Mouse (Mus musculus): ENCODE data around the gene Dmbx1. TPM values are rescaled to one million over a fixed set of nuclear protein-coding genes. Genes with fewer than 3 reads are reported as not detected.

Dmbx1 gene
- polyA plus RNA-seq, 1 experiment: not detected

GRCm38 (mm10) chr4:115980676-115981075 is 41.0 kb upstream of the Dmbx1 start:
- Histone ChIP-seq H3K4me3 (ENCODE audit: extremely low read depth, insufficient read depth, insufficient read length) (no peak overlapping the region), H3K36me3 (ENCODE audit: control insufficient read depth, insufficient read depth, low read length) (no peaks in the 10 kb centered on the region), H3K27me3 (ENCODE audit: control insufficient read depth, insufficient read depth, low read length) (peaks cover 1% of the 10 kb centered on the region; the same call in 1 of the 2 replicates), H3K27ac (ENCODE audit: insufficient read depth, low read length) (no peak overlapping the region), H3K4me1 (ENCODE audit: control insufficient read depth, insufficient read depth, insufficient read length) (no peaks in the 10 kb centered on the region)
- TF ChIP-seq POLR2A (IDR thresholded peaks at IDR 0.05; ENCODE audit: low read depth, low read length) (no peak), CTCF (IDR thresholded peaks at IDR 0.05; ENCODE audit: extremely low read depth, insufficient read depth, insufficient read length, insufficient replicate concordance) (peak; percentile 72; the same call in 1 of the 2 replicates)
- DNase-seq (ENCODE audit: low read depth in 1 of 2, low spot score in 2 of 2): peak; percentile 22 to 51
- 2% methylated on average over 8 of the region's 8 CpGs for WGBS

DNA sequence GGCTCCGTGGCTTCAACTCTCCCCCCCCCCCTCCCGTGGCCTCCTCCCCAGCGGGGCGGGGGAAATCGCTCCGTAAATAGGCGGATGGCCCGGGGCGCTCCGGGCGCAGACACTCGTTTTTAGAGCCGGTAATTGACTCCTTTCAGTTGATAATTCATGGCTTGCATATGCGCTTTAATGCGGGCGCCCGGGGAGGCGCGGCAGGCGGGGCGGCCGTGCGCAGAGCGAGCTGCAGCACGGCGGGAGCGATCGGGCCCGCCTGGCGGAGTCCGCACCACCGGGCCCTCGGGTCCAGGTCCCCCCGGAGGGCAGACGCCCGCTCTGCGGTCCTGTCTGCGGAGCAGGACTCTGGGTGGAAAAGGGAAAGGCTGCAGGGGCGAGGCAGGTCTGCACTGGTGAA is 39.7 kb upstream of the Dmbx1 start:
- no peak overlapping the region for H3K27ac ChIP-seq (ENCODE audit: insufficient read depth, low read length)
- no peaks in the 10 kb centered on the region for H3K36me3 ChIP-seq (ENCODE audit: control insufficient read depth, insufficient read depth, low read length)
- no peak for DNase-seq (ENCODE audit: low read depth in 1 of 2, low spot score in 2 of 2)
- no peak overlapping the region for H3K4me3 ChIP-seq (ENCODE audit: extremely low read depth, insufficient read depth, insufficient read length)
- peaks cover 1% of the 10 kb centered on the region; the same call in 1 of the 2 replicates for H3K27me3 ChIP-seq (ENCODE audit: control insufficient read depth, insufficient read depth, low read length)
- TF ChIP-seq CTCF (IDR thresholded peaks at IDR 0.05; ENCODE audit: extremely low read depth, insufficient read depth, insufficient read length, insufficient replicate concordance): no peak
- TF ChIP-seq POLR2A (IDR thresholded peaks at IDR 0.05; ENCODE audit: low read depth, low read length): no peak
- no peaks in the 10 kb centered on the region for H3K4me1 ChIP-seq (ENCODE audit: control insufficient read depth, insufficient read depth, insufficient read length)
- WGBS: 2% methylated on average over 39 of the region's 39 CpGs

GRCm38 (mm10) chr4:115978911-115979310 is 39.2 kb upstream of the Dmbx1 start:
- 67% methylated on average over 4 of the region's 4 CpGs for WGBS
- H3K27me3 ChIP-seq (ENCODE audit: control insufficient read depth, insufficient read depth, low read length): peaks cover 1% of the 10 kb centered on the region; the same call in 1 of the 2 replicates
- TF ChIP-seq CTCF (IDR thresholded peaks at IDR 0.05; ENCODE audit: extremely low read depth, insufficient read depth, insufficient read length, insufficient replicate concordance) (no peak), POLR2A (IDR thresholded peaks at IDR 0.05; ENCODE audit: low read depth, low read length) (no peak)
- H3K36me3 ChIP-seq (ENCODE audit: control insufficient read depth, insufficient read depth, low read length): no peaks in the 10 kb centered on the region
- H3K4me1 ChIP-seq (ENCODE audit: control insufficient read depth, insufficient read depth, insufficient read length): no peaks in the 10 kb centered on the region
- no peak overlapping the region for H3K27ac ChIP-seq (ENCODE audit: insufficient read depth, low read length)
- DNase-seq (ENCODE audit: low read depth in 1 of 2, low spot score in 2 of 2): no peak
- no peak overlapping the region for H3K4me3 ChIP-seq (ENCODE audit: extremely low read depth, insufficient read depth, insufficient read length)

- H3K4me3 ChIP-seq (ENCODE audit: extremely low read depth, insufficient read depth, insufficient read length): no peak overlapping the region
- TF ChIP-seq CTCF (IDR thresholded peaks at IDR 0.05; ENCODE audit: extremely low read depth, insufficient read depth, insufficient read length, insufficient replicate concordance): no peak
- no peak for TF ChIP-seq POLR2A (IDR thresholded peaks at IDR 0.05; ENCODE audit: low read depth, low read length)
- WGBS: 59% methylated on average over 24 of the region's 24 CpGs
- H3K4me1 ChIP-seq (ENCODE audit: control insufficient read depth, insufficient read depth, insufficient read length): no peaks in the 10 kb centered on the region
- H3K27me3 ChIP-seq (ENCODE audit: control insufficient read depth, insufficient read depth, low read length): no peaks in the 10 kb centered on the region
- no peak overlapping the region for H3K27ac ChIP-seq (ENCODE audit: insufficient read depth, low read length)
- no peaks in the 10 kb centered on the region for H3K36me3 ChIP-seq (ENCODE audit: control insufficient read depth, insufficient read depth, low read length)
- DNase-seq (ENCODE audit: low read depth in 1 of 2, low spot score in 2 of 2): no peak
These were observed 32.8 kb upstream of the Dmbx1 start for GRCm38 (mm10) chr4:115972543-115972942.

- 16% methylated on average over 5 of the region's 5 CpGs for WGBS
- H3K36me3 ChIP-seq (ENCODE audit: control insufficient read depth, insufficient read depth, low read length): no peaks in the 10 kb centered on the region
- no peak for TF ChIP-seq CTCF (IDR thresholded peaks at IDR 0.05; ENCODE audit: extremely low read depth, insufficient read depth, insufficient read length, insufficient replicate concordance)
- TF ChIP-seq POLR2A (IDR thresholded peaks at IDR 0.05; ENCODE audit: low read depth, low read length): no peak
- no peak overlapping the region for H3K4me3 ChIP-seq (ENCODE audit: extremely low read depth, insufficient read depth, insufficient read length)
- H3K4me1 ChIP-seq (ENCODE audit: control insufficient read depth, insufficient read depth, insufficient read length): peaks cover 6% of the 10 kb centered on the region
- no peak overlapping the region for H3K27ac ChIP-seq (ENCODE audit: insufficient read depth, low read length)
- no peak for DNase-seq (ENCODE audit: low read depth in 1 of 2, low spot score in 2 of 2)
- H3K27me3 ChIP-seq (ENCODE audit: control insufficient read depth, insufficient read depth, low read length): peaks cover 16% of the 10 kb centered on the region
These were observed 24.7 kb upstream of the Dmbx1 start for GRCm38 (mm10) chr4:115964446-115964845.

DNA sequence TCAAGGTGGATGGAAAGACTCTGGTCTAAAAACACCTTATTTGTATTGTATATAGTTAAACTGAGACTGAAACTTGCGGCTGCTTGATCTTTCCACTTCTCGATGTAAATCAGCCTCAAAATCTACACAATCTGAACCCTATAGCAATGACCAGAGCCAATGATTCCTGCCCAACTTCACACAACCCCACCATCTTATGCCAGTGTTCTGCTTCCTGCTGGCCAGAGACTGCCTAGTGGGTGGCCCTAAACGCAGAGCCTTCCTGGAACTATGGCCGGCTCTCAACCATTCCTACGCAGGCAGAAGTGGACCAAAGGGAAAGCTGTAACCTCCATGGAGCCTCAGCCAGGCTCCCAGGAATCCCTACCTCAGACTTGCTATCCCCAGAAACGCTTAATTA is 24.0 kb upstream of the Dmbx1 start:
- 35% methylated on average over 6 of the region's 6 CpGs for WGBS
- Histone ChIP-seq H3K36me3 (ENCODE audit: control insufficient read depth, insufficient read depth, low read length) (no peaks in the 10 kb centered on the region), H3K4me3 (ENCODE audit: extremely low read depth, insufficient read depth, insufficient read length) (no peak overlapping the region), H3K4me1 (ENCODE audit: control insufficient read depth, insufficient read depth, insufficient read length) (peaks cover 6% of the 10 kb centered on the region), H3K27me3 (ENCODE audit: control insufficient read depth, insufficient read depth, low read length) (peaks cover 16% of the 10 kb centered on the region), H3K27ac (ENCODE audit: insufficient read depth, low read length) (no peak overlapping the region)
- DNase-seq (ENCODE audit: low read depth in 1 of 2, low spot score in 2 of 2): no peak
- TF ChIP-seq CTCF (IDR thresholded peaks at IDR 0.05; ENCODE audit: extremely low read depth, insufficient read depth, insufficient read length, insufficient replicate concordance) (no peak), POLR2A (IDR thresholded peaks at IDR 0.05; ENCODE audit: low read depth, low read length) (no peak)

DNA sequence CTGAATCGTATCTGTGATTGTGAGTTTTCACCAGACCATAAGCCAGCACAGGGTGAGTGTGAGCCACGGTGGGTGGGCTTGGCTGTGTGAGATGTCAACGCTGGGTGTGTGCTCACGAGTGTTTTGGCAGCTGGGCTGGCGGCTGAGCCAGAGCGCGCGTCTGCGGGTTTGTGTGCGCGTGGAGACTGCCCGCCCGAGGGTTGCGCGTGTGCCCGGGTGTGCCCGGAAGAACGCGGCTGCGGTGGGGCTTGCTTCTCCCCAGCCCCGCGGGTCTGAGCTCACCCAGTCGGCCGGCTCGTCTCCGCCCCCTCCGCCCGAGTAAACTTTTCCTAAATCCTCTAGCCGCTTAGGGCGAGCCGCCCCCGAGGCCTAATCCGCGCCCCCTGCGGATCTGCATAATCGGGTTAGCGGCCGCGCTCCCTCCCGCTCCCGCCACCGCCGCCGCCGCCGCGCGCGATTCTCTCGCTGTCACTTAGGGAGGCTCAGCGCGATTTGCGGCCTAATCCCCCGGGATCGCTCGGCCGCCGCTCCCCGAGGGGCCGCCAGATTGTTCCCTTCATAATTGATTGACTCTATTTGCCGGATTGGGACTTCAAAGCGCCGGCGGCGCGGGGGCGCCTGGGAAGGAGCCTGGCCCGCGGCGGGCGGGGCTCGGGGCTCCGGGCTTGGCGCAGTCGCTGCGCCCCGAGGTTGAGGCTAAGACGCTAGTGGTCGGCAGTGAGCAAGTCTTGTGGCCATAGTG is 23.1 kb upstream of the Dmbx1 start:
- peaks cover 16% of the 10 kb centered on the region for H3K27me3 ChIP-seq (ENCODE audit: control insufficient read depth, insufficient read depth, low read length)
- DNase-seq (ENCODE audit: low read depth in 1 of 2, low spot score in 2 of 2): no peak

More for the DNA sequence above, 23.1 kb upstream of the Dmbx1 start:
- Histone ChIP-seq H3K27ac (ENCODE audit: insufficient read depth, low read length) (no peak overlapping the region), H3K4me1 (ENCODE audit: control insufficient read depth, insufficient read depth, insufficient read length) (peaks cover 6% of the 10 kb centered on the region), H3K4me3 (ENCODE audit: extremely low read depth, insufficient read depth, insufficient read length) (peak overlapping the region; percentile 52; the same call in 1 of the 2 replicates), H3K36me3 (ENCODE audit: control insufficient read depth, insufficient read depth, low read length) (no peaks in the 10 kb centered on the region)
- no peak for TF ChIP-seq POLR2A (IDR thresholded peaks at IDR 0.05; ENCODE audit: low read depth, low read length)
- no peak for TF ChIP-seq CTCF (IDR thresholded peaks at IDR 0.05; ENCODE audit: extremely low read depth, insufficient read depth, insufficient read length, insufficient replicate concordance)
- 1% methylated on average over 79 of the region's 79 CpGs for WGBS
